Mouse (Mus musculus): ENCODE measurements around the gene Plxna2.

GRCm38 (mm10) chr1:194632029-194632428 lies 14.0 kb downstream of the Plxna2 start:
- no peak for TF ChIP-seq CTCF (IDR thresholded peaks at IDR 0.05; ENCODE audit: extremely low read depth, insufficient read length, insufficient replicate concordance, low read depth, low read length)
- no peak for TF ChIP-seq POLR2A (IDR thresholded peaks at IDR 0.05; ENCODE audit: low read depth, low read length)

All from small intestine, adult 2 months (tissue).